Mouse (Mus musculus) intestine, embryonic 14.5 days (tissue): ENCODE results near the gene Thumpd2. TPM values are rescaled to one million over a fixed set of nuclear protein-coding genes. Genes with fewer than 3 reads are reported as not detected.

ENCODE experiments used
- ATAC-seq: fragments of 200-750 bp; cut with Nextera tagmentation; replicated peaks from 2 replicates; pipeline ENCODE4 v1.8.0; 2017; ENCODE audit warnings: low read depth, moderate number of reproducible peaks, moderate TSS enrichment, moderate library complexity; ENCODE audit not compliant: low FRiP score, low TSS enrichment
- DNase-seq: peaks from one replicate; pipeline ENCODE4 v3.0.0-alpha.2; 2018; ENCODE audit warnings: low spot score
- H3K27ac ChIP-seq: fragments of 300-500 bp; sonication (generic); 2 replicates; pipeline ENCODE4 v1.5.1; 2014; ENCODE audit warnings: low read depth, mild to moderate bottlenecking, control low read depth
- H3K27me3 ChIP-seq: fragments of 300-500 bp; sonication (generic); replicated peaks from 2 replicates; pipeline ENCODE4 v1.6.1; 2014; ENCODE audit warnings: low read length, control low read depth; ENCODE audit not compliant: control insufficient read depth, insufficient read depth
- H3K36me3 ChIP-seq: fragments of 300-500 bp; sonication (generic); 2 replicates; pipeline ENCODE4 v1.6.1; 2014; ENCODE audit warnings: low read length, control low read depth; ENCODE audit not compliant: control insufficient read depth, insufficient read depth
- H3K4me1 ChIP-seq: fragments of 300-500 bp; sonication (generic); replicated peaks from 2 replicates; pipeline ENCODE4 v1.6.1; 2014; ENCODE audit warnings: low read length, control low read depth, mixed read lengths; ENCODE audit not compliant: control insufficient read depth, insufficient read depth
- H3K4me2 ChIP-seq: fragments of 300-500 bp; sonication (generic); 2 replicates; pipeline ENCODE4 v1.6.1; 2014; ENCODE audit warnings: low read length
- H3K4me3 ChIP-seq: fragments of 300-500 bp; sonication (generic); 2 replicates; pipeline ENCODE4 v1.5.1; 2014; ENCODE audit warnings: low read depth, low read length, control low read depth, mixed read lengths
- H3K9ac ChIP-seq: fragments of 300-500 bp; sonication (generic); 2 replicates; pipeline ENCODE4 v1.6.1; 2014; ENCODE audit warnings: mild to moderate bottlenecking, low read length
- H3K9me3 ChIP-seq: fragments of 300-500 bp; sonication (generic); 2 replicates; pipeline ENCODE4 v1.6.1; 2016; ENCODE audit warnings: low read length, control low read depth; ENCODE audit not compliant: control insufficient read depth
- WGBS: fragments of 180-500 bp; shearing (Covaris S2); extraction: QIAGEN DNeasy Blood & Tissue Kit; methylation state at CpG from one replicate; pipeline ENCODE4 v1.1.7; 2014; 5-methylcytosine and 5-hydroxymethylcytosine counted together
- polyA plus RNA-seq: library from polyadenylated mRNA; unstranded; fragments of >200 nt; fragmentation: Nextera tagmentation; extraction: Ambion mirVana; gene quantifications from 2 replicates; pipeline ENCODE4 v1.2.1, GENCODE M21; 2014

Gene Thumpd2
- polyA plus RNA-seq, 1 experiment from 2014 or later, result 15.1 TPM

DNA sequence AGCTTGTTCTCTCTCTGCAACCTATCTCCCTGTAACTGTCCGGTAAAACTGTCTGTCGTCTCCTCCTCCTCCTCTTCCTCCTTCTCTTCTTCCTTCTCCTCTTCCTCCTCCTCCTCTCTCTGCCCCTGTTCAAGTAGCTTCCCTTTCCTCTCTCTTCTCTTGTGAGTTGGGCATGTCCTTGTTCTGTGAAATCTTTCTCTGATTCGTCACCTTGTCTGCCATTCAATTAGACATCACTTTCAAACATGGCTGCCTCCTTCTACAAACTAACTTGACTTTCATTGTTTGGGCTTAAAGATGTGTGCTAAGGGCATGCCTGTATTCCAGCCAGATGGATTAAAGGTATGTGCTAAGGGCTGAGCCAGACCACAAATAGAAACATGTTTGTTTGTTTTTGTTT lies 1.5 kb downstream of the Thumpd2 start:
- Histone ChIP-seq H3K27ac (no peak overlapping the region), H3K4me3 (no peak overlapping the region), H3K4me2 (no peak overlapping the region), H3K9ac (no peak overlapping the region), H3K4me1 (peaks cover 3% of the 10 kb centered on the region; the same call in 1 of the 2 replicates), H3K27me3 (no peaks in the 10 kb centered on the region), H3K9me3 (no peaks in the 10 kb centered on the region; the same call in 1 of the 2 replicates), H3K36me3 (no peaks in the 10 kb centered on the region)
- ATAC-seq, result no peak
- 88% methylated on average over 3 of the region's 3 CpGs for WGBS
- no peak for DNase-seq

GRCm38 (mm10) chr17:81062349-81062871 lies 2.5 kb downstream of the Thumpd2 start:
- 21% methylated on average over 6 of the region's 6 CpGs for WGBS

GRCm38 (mm10) chr17:81056796-81057381 lies 8.0 kb downstream of the Thumpd2 start:
- H3K27me3 ChIP-seq, result no peaks in the 10 kb centered on the region
- no peak overlapping the region for H3K9ac ChIP-seq
- H3K4me1 ChIP-seq, result peaks cover 9% of the 10 kb centered on the region; the same call in 1 of the 2 replicates
- H3K9me3 ChIP-seq, result no peaks in the 10 kb centered on the region; the same call in 1 of the 2 replicates
- H3K27ac ChIP-seq, result no peak overlapping the region
- WGBS, result 80% methylated on average over 8 of the region's 8 CpGs
- H3K4me2 ChIP-seq, result no peak overlapping the region
- H3K4me3 ChIP-seq, result no peak overlapping the region
- no peak for DNase-seq
- no peak for ATAC-seq
- H3K36me3 ChIP-seq, result peaks cover 20% of the 10 kb centered on the region

More at GRCm38 (mm10) chr17:81062349-81062871, 2.5 kb downstream of the Thumpd2 start:
- Histone ChIP-seq H3K36me3 (no peaks in the 10 kb centered on the region), H3K27me3 (no peaks in the 10 kb centered on the region), H3K4me1 (peaks cover 3% of the 10 kb centered on the region; the same call in 1 of the 2 replicates), H3K4me2 (no peak overlapping the region), H3K4me3 (no peak overlapping the region), H3K27ac (0 out of 2 replicates have a peak overlapping the region, but pooled peaks have one; percentile 23), H3K9me3 (no peaks in the 10 kb centered on the region; the same call in 1 of the 2 replicates), H3K9ac (no peak overlapping the region)
- ATAC-seq, result no peak
- no peak for DNase-seq

DNA sequence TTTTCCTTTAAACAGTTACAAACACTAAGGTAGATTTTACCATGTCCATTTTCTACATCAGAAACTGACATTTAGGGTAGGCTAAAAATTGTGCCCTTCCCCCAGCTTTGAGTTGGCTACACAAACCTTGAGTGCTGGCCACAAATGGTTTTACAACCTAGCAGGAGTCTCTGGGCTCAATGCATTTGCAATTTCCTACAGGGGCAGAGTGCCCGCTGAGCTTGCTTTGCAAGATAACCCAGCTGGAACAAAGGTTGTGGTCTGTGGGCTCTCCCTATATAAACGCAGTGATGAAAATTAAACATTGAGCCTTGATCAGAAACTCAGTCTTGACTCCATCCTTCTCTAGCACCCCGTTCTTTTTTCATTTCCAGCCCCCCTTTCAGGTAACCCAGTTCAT lies 8.8 kb downstream of the Thumpd2 start:
- Histone ChIP-seq H3K27me3 (no peaks in the 10 kb centered on the region), H3K4me2 (no peak overlapping the region), H3K9ac (no peak overlapping the region), H3K36me3 (peaks cover 28% of the 10 kb centered on the region), H3K9me3 (no peaks in the 10 kb centered on the region), H3K4me3 (no peak overlapping the region), H3K4me1 (peaks cover 9% of the 10 kb centered on the region; the same call in 1 of the 2 replicates), H3K27ac (no peak overlapping the region)
- DNase-seq (no peak), ATAC-seq (no peak)
- 56% methylated on average over 3 of the region's 3 CpGs for WGBS

DNA sequence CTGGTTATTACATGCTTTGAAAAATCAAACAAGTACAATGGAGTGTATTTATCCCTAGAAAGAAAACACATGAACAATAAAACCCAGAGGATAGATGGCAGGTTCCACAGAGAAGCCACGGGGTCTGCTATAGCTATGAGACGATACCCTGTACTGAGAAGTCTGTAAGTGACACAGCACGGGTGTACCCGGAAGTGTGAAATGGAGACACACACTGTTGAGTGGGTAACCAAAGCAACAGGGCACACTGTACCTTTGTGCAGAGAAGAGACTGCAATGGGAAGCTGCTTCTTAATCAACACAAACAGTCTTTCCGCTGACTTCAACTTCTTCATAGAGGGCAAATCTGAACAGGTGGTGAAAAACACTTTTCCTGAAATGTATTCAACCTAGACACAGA lies 9.4 kb downstream of the Thumpd2 start:
- Histone ChIP-seq H3K27ac (0 out of 2 replicates have a peak overlapping the region, but pooled peaks have one; percentile 22), H3K27me3 (no peaks in the 10 kb centered on the region), H3K9me3 (no peaks in the 10 kb centered on the region), H3K9ac (no peak overlapping the region), H3K4me2 (no peak overlapping the region), H3K4me3 (no peak overlapping the region), H3K4me1 (peaks cover 9% of the 10 kb centered on the region; the same call in 1 of the 2 replicates), H3K36me3 (peaks cover 34% of the 10 kb centered on the region)
- ATAC-seq (no peak), DNase-seq (no peak)
- 91% methylated on average over 5 of the region's 5 CpGs for WGBS

DNA sequence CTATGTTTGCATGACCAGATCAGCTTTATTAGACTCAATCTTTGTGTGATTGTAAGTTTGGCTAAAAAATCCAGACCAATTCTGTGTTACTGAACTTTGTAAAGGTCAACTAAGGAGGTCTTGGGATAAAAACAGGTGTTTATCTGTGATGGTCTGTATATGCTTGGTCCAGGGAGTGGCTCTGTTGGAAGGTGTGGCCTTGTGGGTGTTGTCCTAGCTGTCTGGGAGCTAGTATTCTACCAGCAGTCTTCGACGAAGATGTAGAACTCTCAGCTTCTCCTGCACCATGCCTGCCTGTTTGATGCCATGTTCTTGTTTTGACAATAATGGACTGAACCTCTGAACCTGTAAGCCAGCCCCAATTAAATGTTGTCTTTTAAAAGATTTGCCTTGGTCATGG lies 11.6 kb downstream of the Thumpd2 start:
- H3K4me3 ChIP-seq, result no peak overlapping the region
- H3K36me3 ChIP-seq, result peaks cover 38% of the 10 kb centered on the region
- WGBS, result 89% methylated on average over 2 of the region's 2 CpGs
- no peak overlapping the region for H3K4me2 ChIP-seq
- H3K9ac ChIP-seq, result no peak overlapping the region
- H3K27me3 ChIP-seq, result no peaks in the 10 kb centered on the region
- no peak for ATAC-seq
- no peaks in the 10 kb centered on the region for H3K9me3 ChIP-seq
- no peak overlapping the region for H3K27ac ChIP-seq
- H3K4me1 ChIP-seq, result peaks cover 9% of the 10 kb centered on the region; the same call in 1 of the 2 replicates
- DNase-seq, result no peak

- Histone ChIP-seq H3K4me1 (no peaks in the 10 kb centered on the region; the same call in 1 of the 2 replicates), H3K9me3 (no peaks in the 10 kb centered on the region), H3K36me3 (peaks cover 46% of the 10 kb centered on the region), H3K27me3 (no peaks in the 10 kb centered on the region), H3K27ac (peak overlapping the region; percentile 51; the same call in 1 of the 2 replicates), H3K4me2 (no peak overlapping the region), H3K4me3 (no peak overlapping the region), H3K9ac (no peak overlapping the region)
- DNase-seq (no peak), ATAC-seq (no peak)
- 51% methylated on average over 7 of the region's 7 CpGs for WGBS
Observed at GRCm38 (mm10) chr17:81047930-81048564, 16.8 kb downstream of the Thumpd2 start.

GRCm38 (mm10) chr17:81045525-81046150 lies 19.2 kb downstream of the Thumpd2 start:
- Histone ChIP-seq H3K27me3 (no peaks in the 10 kb centered on the region), H3K9me3 (no peaks in the 10 kb centered on the region), H3K27ac (no peak overlapping the region), H3K4me3 (no peak overlapping the region), H3K4me1 (no peaks in the 10 kb centered on the region; the same call in 1 of the 2 replicates), H3K9ac (no peak overlapping the region), H3K36me3 (peaks cover 42% of the 10 kb centered on the region), H3K4me2 (no peak overlapping the region)
- ATAC-seq, result no peak
- 88% methylated on average over 9 of the region's 9 CpGs for WGBS
- DNase-seq, result no peak
